Mouse (Mus musculus) neural tube, embryonic 15.5 days (tissue): ENCODE measurements around the gene Iqschfp. TPM values are rescaled to one million over a fixed set of nuclear protein-coding genes. Genes with fewer than 3 reads are reported as not detected.

Source experiments
- ATAC-seq: fragments of 200-750 bp; cut with Nextera tagmentation; 2 replicates; pipeline ENCODE4 v1.8.0; 2017; ENCODE audit warnings: mild to moderate bottlenecking, moderate TSS enrichment, moderate library complexity; ENCODE audit not compliant: low FRiP score
- H3K27ac ChIP-seq: fragments of 300-500 bp; sonication (generic); replicated peaks from 2 replicates; pipeline ENCODE4 v1.5.1; 2015; ENCODE audit warnings: mild to moderate bottlenecking, inconsistent platforms
- H3K27me3 ChIP-seq: fragments of 300-500 bp; sonication (generic); replicated peaks from 2 replicates; pipeline ENCODE4 v1.6.1; 2015; ENCODE audit warnings: inconsistent platforms
- H3K36me3 ChIP-seq: fragments of 300-500 bp; sonication (generic); 2 replicates; pipeline ENCODE4 v1.6.1; 2015; ENCODE audit warnings: inconsistent platforms
- H3K4me1 ChIP-seq: fragments of 300-500 bp; sonication (generic); 2 replicates; pipeline ENCODE4 v1.6.1; 2015; ENCODE audit warnings: inconsistent platforms
- H3K4me2 ChIP-seq: fragments of 300-500 bp; sonication (generic); 2 replicates; pipeline ENCODE4 v1.6.1; 2015; ENCODE audit warnings: inconsistent platforms, mild to moderate bottlenecking, moderate library complexity
- H3K4me3 ChIP-seq: fragments of 300-500 bp; sonication (generic); replicated peaks from 2 replicates; pipeline ENCODE4 v1.5.1; 2015; ENCODE audit warnings: mild to moderate bottlenecking, inconsistent platforms
- H3K9ac ChIP-seq: fragments of 300-500 bp; sonication (generic); replicated peaks from 2 replicates; pipeline ENCODE4 v1.6.1; 2015; ENCODE audit warnings: mild to moderate bottlenecking, inconsistent platforms
- H3K9me3 ChIP-seq: fragments of 300-500 bp; sonication (generic); replicated peaks from 2 replicates; pipeline ENCODE4 v1.6.1; 2016; ENCODE audit warnings: inconsistent platforms
- WGBS: fragments of 180-500 bp; shearing (Covaris S2); methylation state at CpG from one replicate; pipeline ENCODE4 v1.1.7; 2015; ENCODE audit warnings: mixed read lengths; 5-methylcytosine and 5-hydroxymethylcytosine counted together
- polyA plus RNA-seq: library from polyadenylated mRNA; unstranded; fragments of >200 nt; fragmentation: Nextera tagmentation; extraction: Ambion mirVana; gene quantifications from 2 replicates; pipeline ENCODE4 v1.2.1, GENCODE M21; 2015

Gene Iqschfp
- polyA plus RNA-seq, 1 experiment from 2014 or later = 7.2 TPM

DNA sequence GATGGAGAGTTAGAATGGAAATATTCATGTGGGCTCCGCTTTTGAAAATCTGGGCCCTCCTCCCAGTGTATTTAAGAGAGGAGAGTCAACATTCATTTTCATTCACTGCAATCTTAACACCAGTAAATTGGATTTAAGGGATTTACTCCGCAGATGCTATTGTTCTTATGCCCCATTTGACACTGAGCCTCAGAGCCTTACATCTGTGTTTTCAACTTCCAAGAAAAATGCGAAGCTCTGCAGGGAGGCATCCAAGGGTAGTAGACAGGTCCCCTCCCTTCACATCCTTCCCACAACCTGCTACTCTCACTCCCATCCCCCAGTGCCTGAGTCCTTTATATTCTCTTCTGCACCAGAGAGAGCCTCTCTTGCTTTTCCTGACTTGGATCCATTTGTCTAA lies 68.1 kb downstream of the Iqschfp start:
- Histone ChIP-seq H3K9ac (no peak overlapping the region), H3K4me1 (peaks cover 15% of the 10 kb centered on the region), H3K27ac (0 out of 2 replicates have a peak overlapping the region, but pooled peaks have one; percentile 28), H3K4me2 (no peak overlapping the region), H3K4me3 (no peak overlapping the region), H3K9me3 (no peaks in the 10 kb centered on the region), H3K27me3 (no peaks in the 10 kb centered on the region), H3K36me3 (no peaks in the 10 kb centered on the region)
- ATAC-seq = peak; percentile 43; the same call in 1 of the 2 replicates
- WGBS = 27% methylated on average over 3 of the region's 3 CpGs

DNA sequence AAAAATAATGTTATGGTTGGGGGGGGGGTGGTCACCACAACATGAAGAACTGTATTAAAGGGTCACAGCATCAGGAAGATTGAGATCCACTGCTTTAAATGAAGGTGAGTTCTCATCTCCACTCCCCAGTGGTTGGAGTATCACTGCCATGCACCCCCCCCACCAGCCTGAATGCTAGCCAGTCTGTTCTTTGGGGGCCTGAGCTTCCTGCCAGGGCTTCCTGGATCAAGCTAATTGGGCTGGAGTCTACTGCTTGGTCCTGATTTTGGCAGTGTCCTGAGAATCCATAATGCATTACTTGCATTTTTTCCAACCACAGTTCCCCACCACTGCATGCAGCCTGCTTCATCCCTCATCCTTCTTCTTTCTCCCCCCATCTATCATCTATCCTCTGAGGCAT lies 68.7 kb downstream of the Iqschfp start:
- no peaks in the 10 kb centered on the region for H3K9me3 ChIP-seq
- no peaks in the 10 kb centered on the region for H3K36me3 ChIP-seq
- no peak for ATAC-seq
- H3K9ac ChIP-seq = no peak overlapping the region
- no peak overlapping the region for H3K4me2 ChIP-seq
- H3K27ac ChIP-seq = no peak overlapping the region
- H3K27me3 ChIP-seq = no peaks in the 10 kb centered on the region
- H3K4me1 ChIP-seq = peaks cover 15% of the 10 kb centered on the region
- no peak overlapping the region for H3K4me3 ChIP-seq

DNA sequence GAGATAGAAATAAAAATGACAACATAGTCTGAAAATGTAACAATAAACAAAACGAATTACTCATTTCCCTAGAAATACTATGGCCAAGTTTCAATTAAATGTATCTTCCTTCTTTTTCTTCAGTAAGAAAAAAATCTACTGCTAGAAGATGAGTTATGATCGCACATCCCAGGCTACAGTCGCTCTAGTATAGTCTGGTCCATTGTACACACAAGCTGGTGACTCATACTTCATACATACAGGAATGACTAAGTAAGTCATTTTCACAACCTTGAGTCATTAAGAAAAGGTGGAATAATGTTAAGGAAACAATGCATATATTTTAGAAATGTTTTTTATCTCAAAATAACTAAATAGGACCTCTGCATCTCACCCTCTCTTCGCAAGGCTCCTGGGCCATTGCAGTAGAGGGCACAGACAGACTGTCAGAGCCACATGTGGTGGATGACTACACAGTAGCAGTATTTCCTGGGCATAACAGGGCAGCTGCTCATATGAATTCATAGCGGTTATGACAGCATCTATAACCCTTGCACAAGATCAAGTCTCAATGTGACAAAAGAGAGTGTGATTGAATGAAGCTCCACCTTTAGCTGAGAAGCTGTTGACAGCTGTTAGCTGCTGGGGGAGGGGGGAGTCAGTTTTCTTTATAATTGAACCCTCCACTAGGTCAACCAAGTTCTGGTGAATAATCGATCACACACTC lies 70.1 kb downstream of the Iqschfp start:
- Histone ChIP-seq H3K4me2 (no peak overlapping the region), H3K27ac (no peak overlapping the region), H3K9me3 (no peaks in the 10 kb centered on the region), H3K36me3 (no peaks in the 10 kb centered on the region), H3K27me3 (no peaks in the 10 kb centered on the region), H3K4me1 (peaks cover 15% of the 10 kb centered on the region), H3K9ac (no peak overlapping the region), H3K4me3 (no peak overlapping the region)
- ATAC-seq = no peak
- 89% methylated on average over 6 of the region's 6 CpGs for WGBS

DNA sequence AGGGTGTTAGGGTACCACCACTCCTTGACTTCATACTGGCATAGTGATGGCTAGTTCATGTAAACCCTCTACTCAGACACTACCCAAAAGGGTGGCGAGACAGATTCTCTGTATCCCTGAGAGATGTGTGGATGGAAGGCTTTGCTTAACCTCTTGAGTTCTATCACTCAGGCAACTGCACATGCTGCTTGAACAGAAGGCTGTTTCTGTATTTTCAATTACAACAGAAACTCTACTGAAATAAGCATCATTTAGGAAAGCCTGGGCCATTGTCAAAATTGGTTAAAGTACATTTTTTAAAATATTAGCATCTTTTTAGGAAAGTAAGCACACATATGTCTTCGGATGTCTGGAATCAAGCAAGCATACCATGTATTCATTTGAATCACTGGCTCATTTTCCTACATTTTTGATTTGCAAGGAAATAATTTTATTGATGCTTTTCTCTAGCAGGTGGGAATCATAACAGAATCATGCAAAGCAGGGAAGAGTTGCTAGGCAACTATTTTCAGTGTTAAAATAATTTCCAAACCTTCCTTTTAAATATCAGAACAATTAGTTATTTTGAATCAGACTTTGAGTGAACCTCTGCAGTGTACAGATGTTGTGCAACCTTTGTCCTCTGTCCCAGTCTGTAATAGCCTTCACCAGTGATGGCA lies 82.4 kb downstream of the Iqschfp start:
- H3K27ac ChIP-seq = no peak overlapping the region
- H3K9ac ChIP-seq = no peak overlapping the region
- ATAC-seq = no peak
- H3K4me1 ChIP-seq = no peaks in the 10 kb centered on the region
- 89% methylated on average over 2 of the region's 2 CpGs for WGBS
- no peak overlapping the region for H3K4me2 ChIP-seq
- no peaks in the 10 kb centered on the region for H3K27me3 ChIP-seq
- no peak overlapping the region for H3K4me3 ChIP-seq
- no peaks in the 10 kb centered on the region for H3K9me3 ChIP-seq
- no peaks in the 10 kb centered on the region for H3K36me3 ChIP-seq

DNA sequence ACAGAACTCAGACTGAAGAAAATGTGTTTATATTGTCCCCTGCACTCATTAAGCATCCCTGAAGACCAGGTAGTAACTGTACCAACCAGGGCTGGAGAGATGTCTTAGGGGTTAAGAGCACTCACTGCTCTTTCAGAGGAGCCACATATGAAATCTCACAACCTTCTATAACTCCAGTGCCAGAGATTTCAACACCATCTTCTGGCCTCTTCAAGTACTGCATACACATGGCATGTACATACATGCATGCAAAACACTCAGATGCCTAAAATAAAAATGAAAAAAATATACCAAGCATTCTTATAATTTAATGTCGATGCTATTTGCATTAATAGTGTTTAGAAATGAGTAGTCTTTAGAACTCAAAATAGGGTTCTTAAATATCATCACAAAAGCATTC lies 88.0 kb downstream of the Iqschfp start:
- WGBS = 73% methylated on average over 1 of the region's 1 CpGs
- Histone ChIP-seq H3K27me3 (no peaks in the 10 kb centered on the region), H3K36me3 (no peaks in the 10 kb centered on the region), H3K4me1 (no peaks in the 10 kb centered on the region), H3K4me3 (no peak overlapping the region), H3K4me2 (no peak overlapping the region), H3K9me3 (no peaks in the 10 kb centered on the region), H3K9ac (no peak overlapping the region), H3K27ac (no peak overlapping the region)
- ATAC-seq = no peak

DNA sequence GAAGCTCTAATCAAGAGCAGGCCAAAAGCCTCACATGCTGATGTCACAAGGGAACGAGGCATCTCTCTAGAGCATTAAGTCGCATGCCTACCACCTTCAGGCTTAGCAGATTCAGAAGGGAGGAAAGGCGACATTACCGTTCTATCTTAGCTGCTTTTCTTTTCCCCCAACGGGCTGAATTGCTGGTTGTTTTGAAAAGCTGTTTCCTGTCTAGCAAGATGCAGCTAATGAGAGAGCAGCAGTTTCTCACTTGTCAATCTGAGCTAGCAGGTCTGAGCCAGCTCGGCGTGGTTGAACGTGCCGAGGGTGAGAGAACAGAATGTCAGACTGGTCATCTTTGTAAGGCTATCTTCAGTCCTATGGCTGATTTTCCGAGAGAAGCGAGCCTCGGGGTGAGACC lies 91.3 kb downstream of the Iqschfp start:
- no peak overlapping the region for H3K4me2 ChIP-seq
- H3K27me3 ChIP-seq = 0 out of 2 replicates have a peak, but pooled peaks cover 1% of the 10 kb centered on the region
- ATAC-seq = no peak
- no peak overlapping the region for H3K4me3 ChIP-seq
- H3K9me3 ChIP-seq = no peaks in the 10 kb centered on the region
- WGBS = 63% methylated on average over 12 of the region's 12 CpGs
- no peaks in the 10 kb centered on the region for H3K36me3 ChIP-seq
- H3K27ac ChIP-seq = no peak overlapping the region
- no peaks in the 10 kb centered on the region for H3K4me1 ChIP-seq
- no peak overlapping the region for H3K9ac ChIP-seq

DNA sequence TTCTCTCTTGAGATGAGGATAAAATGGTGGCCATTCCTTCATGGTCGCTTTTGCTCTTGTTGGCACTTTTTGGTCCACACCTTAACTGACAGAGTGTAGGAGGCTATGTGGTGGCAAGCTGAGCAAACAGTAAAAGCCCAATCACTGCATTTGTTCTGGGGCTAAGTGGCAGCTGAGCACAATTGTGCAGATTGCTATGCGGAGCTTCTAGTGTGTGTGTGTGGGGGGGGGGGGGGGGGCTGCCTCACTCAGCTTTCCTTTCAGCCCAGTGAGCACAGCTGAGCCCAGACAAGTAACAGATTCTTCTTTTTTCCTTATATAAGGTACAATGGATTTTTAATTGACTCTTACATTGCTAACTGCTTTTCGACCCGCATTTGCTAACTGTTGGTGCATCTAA lies 110.4 kb downstream of the Iqschfp start:
- peak; percentile 55; the same call in 1 of the 2 replicates for ATAC-seq
- H3K9ac ChIP-seq = no peak overlapping the region
- 63% methylated on average over 4 of the region's 4 CpGs for WGBS
- H3K4me1 ChIP-seq = no peaks in the 10 kb centered on the region
- H3K36me3 ChIP-seq = no peaks in the 10 kb centered on the region
- no peak overlapping the region for H3K27ac ChIP-seq
- H3K9me3 ChIP-seq = no peaks in the 10 kb centered on the region
- H3K27me3 ChIP-seq = no peaks in the 10 kb centered on the region
- H3K4me2 ChIP-seq = no peak overlapping the region
- no peak overlapping the region for H3K4me3 ChIP-seq

DNA sequence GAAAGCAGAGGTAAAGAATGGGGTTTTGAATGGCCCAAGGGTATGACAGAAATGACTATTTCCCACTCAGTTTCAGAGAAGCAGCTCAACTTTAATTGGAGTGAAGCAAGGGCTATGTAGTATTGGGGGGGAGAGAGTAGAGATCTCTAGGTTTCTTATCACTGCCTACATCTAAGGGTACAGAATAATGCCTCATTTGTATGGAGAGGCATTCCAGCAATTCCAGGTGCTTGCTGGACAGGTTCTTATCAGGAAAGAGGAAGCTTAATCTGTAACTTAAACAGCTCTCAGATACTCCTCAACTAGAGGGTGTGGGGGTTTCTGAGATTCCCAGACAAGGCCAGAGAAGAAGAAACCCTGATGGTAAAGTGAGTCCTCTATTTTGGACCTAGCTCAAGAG lies 120.3 kb downstream of the Iqschfp start:
- Histone ChIP-seq H3K36me3 (no peaks in the 10 kb centered on the region), H3K27me3 (no peaks in the 10 kb centered on the region), H3K4me3 (no peak overlapping the region), H3K9ac (no peak overlapping the region), H3K9me3 (no peaks in the 10 kb centered on the region), H3K4me2 (no peak overlapping the region), H3K4me1 (no peaks in the 10 kb centered on the region), H3K27ac (no peak overlapping the region)
- no peak for ATAC-seq

DNA sequence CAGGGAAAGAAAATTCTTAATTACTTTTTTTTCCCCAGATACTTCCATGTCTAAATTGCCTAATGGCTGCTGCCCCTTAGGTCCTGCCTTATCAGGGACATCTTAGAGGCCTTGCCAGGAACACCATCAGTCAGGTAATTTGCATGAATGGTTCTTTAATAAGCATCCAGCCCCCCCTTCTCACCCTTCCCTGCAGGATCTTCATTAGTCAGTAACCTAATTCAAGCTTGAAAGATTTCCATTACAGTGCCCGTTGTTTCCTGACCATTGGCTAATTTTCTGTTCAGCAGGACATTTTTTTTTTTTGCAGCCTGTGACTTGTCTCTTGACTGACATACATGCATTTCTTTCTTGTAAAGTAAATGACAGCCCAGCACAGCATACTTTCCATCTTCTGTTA lies 123.8 kb downstream of the Iqschfp start:
- no peak for ATAC-seq
- H3K9me3 ChIP-seq = no peaks in the 10 kb centered on the region
- WGBS = 26% methylated on average over 1 of the region's 1 CpGs
- H3K27ac ChIP-seq = no peak overlapping the region
- no peaks in the 10 kb centered on the region for H3K27me3 ChIP-seq
- no peak overlapping the region for H3K4me2 ChIP-seq
- H3K4me1 ChIP-seq = no peaks in the 10 kb centered on the region
- H3K36me3 ChIP-seq = no peaks in the 10 kb centered on the region
- H3K4me3 ChIP-seq = no peak overlapping the region
- no peak overlapping the region for H3K9ac ChIP-seq

DNA sequence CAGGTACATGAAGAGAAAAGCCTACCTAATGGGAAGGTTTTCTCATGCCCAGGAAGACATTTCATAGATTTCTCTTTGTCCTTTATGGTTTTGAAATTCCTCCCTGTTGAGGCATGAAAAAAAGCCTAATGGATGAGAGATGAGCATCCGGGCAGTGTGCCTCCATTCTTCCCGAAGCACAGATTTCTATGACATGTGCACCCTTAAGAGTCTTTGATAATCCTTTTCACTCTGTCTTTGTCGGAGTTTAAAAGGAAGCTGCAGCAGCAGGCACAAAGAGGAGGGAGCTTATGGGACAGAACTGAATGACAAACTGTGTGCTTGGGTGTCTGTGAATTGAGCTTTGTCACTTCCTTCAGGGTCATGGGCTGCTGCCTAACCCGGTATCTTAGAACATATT lies 127.4 kb downstream of the Iqschfp start:
- H3K4me3 ChIP-seq = no peak overlapping the region
- H3K4me2 ChIP-seq = no peak overlapping the region
- no peaks in the 10 kb centered on the region for H3K36me3 ChIP-seq
- no peak for ATAC-seq
- H3K9me3 ChIP-seq = no peaks in the 10 kb centered on the region
- no peaks in the 10 kb centered on the region for H3K4me1 ChIP-seq
- H3K9ac ChIP-seq = no peak overlapping the region
- no peak overlapping the region for H3K27ac ChIP-seq
- no peaks in the 10 kb centered on the region for H3K27me3 ChIP-seq
- 40% methylated on average over 4 of the region's 4 CpGs for WGBS

DNA sequence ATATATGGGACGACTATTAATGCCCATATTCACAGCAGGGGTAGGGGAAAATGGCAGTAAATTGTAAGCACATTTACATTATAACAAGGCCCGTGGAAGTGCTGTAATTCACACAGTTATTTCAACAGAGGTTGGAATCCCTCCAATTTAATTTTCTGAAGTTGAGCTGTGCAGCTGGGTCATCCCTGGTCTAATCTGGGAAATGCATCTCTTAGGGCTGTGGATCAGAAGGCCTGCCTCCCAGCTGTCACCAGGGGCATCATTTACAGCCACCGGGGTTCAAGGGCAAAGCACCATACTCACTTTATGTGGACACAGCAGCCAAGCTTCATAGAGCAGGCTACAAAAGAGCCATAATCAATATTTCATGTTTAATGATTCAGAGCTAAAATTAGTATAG lies 144.1 kb downstream of the Iqschfp start:
- ATAC-seq = peak; percentile 78
- no peak overlapping the region for H3K4me2 ChIP-seq
- no peak overlapping the region for H3K9ac ChIP-seq
- no peak overlapping the region for H3K4me3 ChIP-seq
- peaks cover 6% of the 10 kb centered on the region; the same call in 1 of the 2 replicates for H3K4me1 ChIP-seq
- WGBS = 17% methylated on average over 3 of the region's 3 CpGs
- no peaks in the 10 kb centered on the region for H3K27me3 ChIP-seq
- H3K27ac ChIP-seq = no peak overlapping the region
- H3K36me3 ChIP-seq = no peaks in the 10 kb centered on the region
- H3K9me3 ChIP-seq = no peaks in the 10 kb centered on the region

DNA sequence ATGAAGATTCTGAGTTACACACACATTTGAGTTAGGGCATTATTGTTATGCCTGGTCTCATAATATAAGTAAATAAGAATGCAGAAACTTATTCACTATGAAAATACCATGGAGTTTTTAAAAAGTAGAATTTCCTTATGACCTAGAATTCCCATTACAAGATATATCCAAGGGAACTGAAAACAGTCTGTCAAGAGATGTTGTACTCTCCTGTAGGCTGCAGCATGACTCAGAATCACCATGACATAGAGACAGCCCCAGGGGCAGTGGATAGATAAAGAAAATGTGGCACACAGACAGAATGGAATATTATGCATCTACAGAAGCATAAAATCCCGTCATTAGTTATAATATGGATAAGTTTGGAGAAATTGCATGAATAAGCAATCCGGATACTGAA lies 150.9 kb downstream of the Iqschfp start:
- H3K9ac ChIP-seq = no peak overlapping the region
- H3K4me2 ChIP-seq = no peak overlapping the region
- H3K4me1 ChIP-seq = peaks cover 11% of the 10 kb centered on the region
- H3K4me3 ChIP-seq = no peak overlapping the region
- H3K27me3 ChIP-seq = peaks cover 5% of the 10 kb centered on the region
- no peaks in the 10 kb centered on the region for H3K36me3 ChIP-seq
- no peak for ATAC-seq
- H3K27ac ChIP-seq = no peak overlapping the region
- 97% methylated on average over 2 of the region's 2 CpGs for WGBS
- no peaks in the 10 kb centered on the region for H3K9me3 ChIP-seq
